Mouse (Mus musculus): Measurements from ENCODE around the gene Tspan7.

- TF ChIP-seq CTCF (IDR thresholded peaks at IDR 0.05; ENCODE audit: extremely low read depth, insufficient read length, insufficient replicate concordance, low read depth, low read length) (no peak), POLR2A (IDR thresholded peaks at IDR 0.05; ENCODE audit: low read depth, low read length) (no peak)
These were observed 54.1 kb downstream of the Tspan7 start for GRCm38 (mm10) chrX:10539009-10539408.
